Mouse (Mus musculus) CH12.LX (cell line): ENCODE data around the gene Sox18. TPM values are rescaled to one million over a fixed set of nuclear protein-coding genes. Genes with fewer than 3 reads are reported as not detected.

Experiments
- DNase-seq: peaks from one replicate; pipeline ENCODE4 v3.0.0-alpha.2; 2013; ENCODE audit errors: extremely low read depth
- H3K27ac ChIP-seq: 2 replicates; pipeline ENCODE4 v1.5.1; 2012; ENCODE audit warnings: low read depth, mild to moderate bottlenecking, control low read depth, moderate library complexity; ENCODE audit not compliant: insufficient read depth
- H3K27me3 ChIP-seq: replicated peaks from 2 replicates; pipeline ENCODE3; 2012; ENCODE audit warnings: inconsistent platforms
- H3K36me3 ChIP-seq, 2 experiments: replicated peaks in 1 of 2; 2 replicates each; pipeline versions ENCODE3 to v1.6.1; 2012; ENCODE audit warnings: inconsistent platforms in 1 of 2, low read length in 1 of 2, mild to moderate bottlenecking in 1 of 2, mixed read lengths in 1 of 2, moderate library complexity in 1 of 2; ENCODE audit not compliant: control insufficient read depth in 1 of 2, insufficient read depth in 1 of 2
- H3K4me1 ChIP-seq, 2 experiments: 2 replicates each; pipeline ENCODE4 v1.6.1; 2012; ENCODE audit warnings: inconsistent platforms in 1 of 2, moderate library complexity in 1 of 2; ENCODE audit not compliant: insufficient read depth in 2 of 2, control insufficient read depth in 1 of 2
- H3K4me2 ChIP-seq: 2 replicates; pipeline ENCODE4 v1.6.1; 2012; ENCODE audit warnings: low read depth, mild to moderate bottlenecking, control low read depth; ENCODE audit not compliant: poor library complexity, insufficient read depth, severe bottlenecking
- H3K4me3 ChIP-seq, 3 experiments: fragments of 150-350 bp in 1 of 3; sonication (generic) in 1 of 3; replicated peaks in 1 of 3; 2 replicates each; pipeline versions ENCODE3 to v1.5.1; 2011 to 2012; ENCODE audit warnings: low read depth in 2 of 3, low read length in 2 of 3, mild to moderate bottlenecking in 2 of 3, moderate library complexity in 2 of 3, control low read depth in 1 of 3, improper control_type of control experiment in 1 of 3, inconsistent platforms in 1 of 3, mixed read lengths in 1 of 3; ENCODE audit not compliant: poor library complexity in 1 of 3
- H3K79me2 ChIP-seq: replicated peaks from 2 replicates; pipeline ENCODE4 v1.6.1; 2012; ENCODE audit warnings: mild to moderate bottlenecking, moderate library complexity; ENCODE audit not compliant: control insufficient read depth, poor library complexity, insufficient read depth, severe bottlenecking; ENCODE audit errors: extremely low read depth
- H3K9ac ChIP-seq: 2 replicates; pipeline ENCODE4 v1.6.1; 2012; ENCODE audit warnings: low read depth, mild to moderate bottlenecking, control low read depth, moderate library complexity; ENCODE audit not compliant: insufficient read depth
- H3K9me3 ChIP-seq: replicated peaks from 2 replicates; pipeline ENCODE3; 2012; ENCODE audit warnings: low read length, inconsistent platforms, mixed read lengths
- BHLHE40 ChIP-seq: IDR thresholded peaks from 2 replicates; pipeline ENCODE4 v1.6.1; 2011; ENCODE audit warnings: mild to moderate bottlenecking, low read depth, low read length, improper control_type of control experiment
- CHD1 ChIP-seq: IDR thresholded peaks from 2 replicates; pipeline ENCODE4 v1.6.1; 2012; ENCODE audit warnings: low read depth, low read length, improper control_type of control experiment, inconsistent platforms
- CHD2 ChIP-seq: IDR thresholded peaks from 2 replicates; pipeline ENCODE4 v1.6.1; 2011; ENCODE audit warnings: low read length, improper control_type of control experiment
- CTCF ChIP-seq, 2 experiments: IDR thresholded peaks in 1 of 2; conservative IDR thresholded peaks in 1 of 2; 2 replicates each; pipeline ENCODE4 v1.5.1; 2011 to 2012; ENCODE audit warnings: low read depth in 2 of 2, low read length in 2 of 2, improper control_type of control experiment in 1 of 2, inconsistent platforms in 1 of 2, mild to moderate bottlenecking in 1 of 2, moderate library complexity in 1 of 2
- ELF1 ChIP-seq: IDR thresholded peaks from 2 replicates; pipeline ENCODE4 v1.6.1; 2014; ENCODE audit warnings: low read depth, mild to moderate bottlenecking, inconsistent platforms, low read length, improper control_type of control experiment
- EP300 ChIP-seq: IDR thresholded peaks from 2 replicates; pipeline ENCODE4 v1.6.1; 2011; ENCODE audit warnings: low read length, improper control_type of control experiment
- ETS1 ChIP-seq: conservative IDR thresholded peaks from 2 replicates; pipeline ENCODE4 v1.6.1; 2012; ENCODE audit warnings: low read depth, mild to moderate bottlenecking, inconsistent platforms, low read length, improper control_type of control experiment, moderate library complexity
- GABPA ChIP-seq: IDR thresholded peaks from 2 replicates; pipeline ENCODE4 v1.6.1; 2012; ENCODE audit warnings: low read depth, low read length, improper control_type of control experiment, inconsistent platforms; ENCODE audit not compliant: insufficient replicate concordance
- HCFC1 ChIP-seq: IDR thresholded peaks from 2 replicates; pipeline ENCODE4 v1.6.1; 2012; ENCODE audit warnings: low read depth, mild to moderate bottlenecking, inconsistent platforms, low read length, improper control_type of control experiment
- IRF4 ChIP-seq: IDR thresholded peaks from 2 replicates; pipeline ENCODE4 v1.6.1; 2014; ENCODE audit warnings: low read depth, mild to moderate bottlenecking, inconsistent platforms, low read length, improper control_type of control experiment
- JUN ChIP-seq: IDR thresholded peaks from 2 replicates; pipeline ENCODE4 v1.6.1; 2011; ENCODE audit warnings: low read depth, mild to moderate bottlenecking, low read length, improper control_type of control experiment, moderate library complexity; ENCODE audit not compliant: insufficient read depth
- JUND ChIP-seq: conservative IDR thresholded peaks from 2 replicates; pipeline ENCODE4 v1.6.1; 2011; ENCODE audit warnings: low read depth, low read length, improper control_type of control experiment
- KAT2A ChIP-seq: IDR thresholded peaks from 2 replicates; pipeline ENCODE4 v1.6.1; 2012; ENCODE audit warnings: low read length, improper control_type of control experiment, inconsistent platforms; ENCODE audit not compliant: insufficient replicate concordance
- MAFK ChIP-seq: IDR thresholded peaks from 2 replicates; pipeline ENCODE4 v1.6.1; 2011; ENCODE audit warnings: low read length, improper control_type of control experiment; ENCODE audit not compliant: insufficient replicate concordance
- MAX ChIP-seq: IDR thresholded peaks from 2 replicates; pipeline ENCODE4 v1.6.1; 2011; ENCODE audit warnings: low read length, improper control_type of control experiment
- MAZ ChIP-seq: IDR thresholded peaks from 2 replicates; pipeline ENCODE4 v1.6.1; 2012; ENCODE audit warnings: low read depth, mild to moderate bottlenecking, inconsistent platforms, low read length, improper control_type of control experiment, moderate library complexity
- MEF2A ChIP-seq: IDR thresholded peaks from 2 replicates; pipeline ENCODE4 v1.6.1; 2014; ENCODE audit warnings: low read depth, mild to moderate bottlenecking, inconsistent platforms, low read length, improper control_type of control experiment, borderline replicate concordance
- MYC ChIP-seq: IDR thresholded peaks from 2 replicates; pipeline ENCODE4 v1.6.1; 2011; ENCODE audit warnings: low read depth, mild to moderate bottlenecking, improper control_type of control experiment, low read length
- NELFE ChIP-seq: IDR thresholded peaks from 2 replicates; pipeline ENCODE4 v1.6.1; 2011; ENCODE audit warnings: low read depth, low read length, improper control_type of control experiment
- PAX5 ChIP-seq: IDR thresholded peaks from 2 replicates; pipeline ENCODE4 v1.6.1; 2012; ENCODE audit warnings: low read length, inconsistent platforms, mixed read lengths
- POLR2A ChIP-seq: IDR thresholded peaks from 2 replicates; pipeline ENCODE4 v1.6.1; 2011; ENCODE audit warnings: low read depth, mild to moderate bottlenecking, improper control_type of control experiment, low read length
- RAD21 ChIP-seq: IDR thresholded peaks from 2 replicates; pipeline ENCODE4 v1.6.1; 2011; ENCODE audit warnings: low read depth, mild to moderate bottlenecking, low read length, improper control_type of control experiment, moderate library complexity
- RCOR1 ChIP-seq: conservative IDR thresholded peaks from 2 replicates; pipeline ENCODE4 v1.6.1; 2012; ENCODE audit warnings: low read depth, mild to moderate bottlenecking, inconsistent platforms, low read length, improper control_type of control experiment
- SIN3A ChIP-seq: IDR thresholded peaks from 2 replicates; pipeline ENCODE4 v1.6.1; 2012; ENCODE audit warnings: low read length, improper control_type of control experiment, inconsistent platforms
- SMC3 ChIP-seq: IDR thresholded peaks from 2 replicates; pipeline ENCODE4 v1.6.1; 2011; ENCODE audit warnings: low read depth, low read length, improper control_type of control experiment
- TBP ChIP-seq: conservative IDR thresholded peaks from 2 replicates; pipeline ENCODE4 v1.6.1; 2011; ENCODE audit warnings: low read depth, low read length, improper control_type of control experiment
- UBTF ChIP-seq: IDR thresholded peaks from 2 replicates; pipeline ENCODE4 v1.6.1; 2012; ENCODE audit warnings: low read depth, mild to moderate bottlenecking, inconsistent platforms, low read length, improper control_type of control experiment, moderate library complexity
- USF1 ChIP-seq: IDR thresholded peaks from 2 replicates; pipeline ENCODE4 v1.6.1; 2014; ENCODE audit warnings: low read depth, mild to moderate bottlenecking, inconsistent platforms, low read length, improper control_type of control experiment
- USF2 ChIP-seq: conservative IDR thresholded peaks from 2 replicates; pipeline ENCODE4 v1.6.1; 2011; ENCODE audit warnings: low read depth, low read length, improper control_type of control experiment
- ZC3H11A ChIP-seq: IDR thresholded peaks from 2 replicates; pipeline ENCODE4 v1.6.1; 2012; ENCODE audit warnings: low read depth, mild to moderate bottlenecking, inconsistent platforms, low read length, improper control_type of control experiment
- ZKSCAN1 ChIP-seq: IDR thresholded peaks from 2 replicates; pipeline ENCODE4 v1.6.1; 2012; ENCODE audit warnings: low read depth, inconsistent platforms, low read length, improper control_type of control experiment, borderline replicate concordance
- ZMIZ1 ChIP-seq: IDR thresholded peaks from 2 replicates; pipeline ENCODE4 v1.6.1; 2012; ENCODE audit warnings: low read depth, mild to moderate bottlenecking, inconsistent platforms, low read length, improper control_type of control experiment
- dilution Hi-C: fragments of 300-500 bp; cut with MboI; formaldehyde crosslinking; loops from 2 replicates; pipeline ENCODE4 v1.14.3; 2020; ENCODE audit warnings: low sequenced_read_pairs; ENCODE audit not compliant: extremely low pct_unique_long_range_greater_than_20kb, extremely low pct_ligation_motif_present
- in situ Hi-C: fragments of 300-500 bp; cut with MboI; formaldehyde crosslinking; loops from 3 replicates; pipeline ENCODE4 v1.14.3; 2019; ENCODE audit warnings: low sequenced_read_pairs, low pct_ligation_motif_present, low pct_unique_long_range_greater_than_20kb, mixed read lengths
- polyA plus RNA-seq: library from polyadenylated mRNA; unstranded; fragments of >175 nt; gene quantifications from 2 replicates; pipeline ENCODE4 v1.2.1, GENCODE M21; 2012; ENCODE audit warnings: low read depth; ENCODE audit not compliant: insufficient read length
- total RNA-seq, 2 experiments: library from RNA; depleted of rRNA; stranded (reverse); fragments of 300-350 nt in 1 of 2; fragments of >200 nt in 1 of 2; gene quantifications; 2 replicates each; pipeline ENCODE4 v1.2.3; 2012 to 2014

The Sox18 gene
- total and polyA plus RNA-seq, 3 experiments: not detected

- peak; percentile 22; the same call in 1 of the 2 replicates for TF ChIP-seq CHD2
- TF ChIP-seq USF1: peak; percentile 55
- TF ChIP-seq NELFE: peak; percentile 83
- no peak for TF ChIP-seq ZC3H11A
- TF ChIP-seq MAFK: no peak
- peak; percentile 79 for TF ChIP-seq MAX
- TF ChIP-seq MAZ: no peak; the same call in 1 of the 2 replicates
- peak; percentile 83 for TF ChIP-seq BHLHE40
- TF ChIP-seq RCOR1: no peak
- peak; percentile 60; the same call in 1 of the 2 replicates for TF ChIP-seq KAT2A
- TF ChIP-seq POLR2A: peak; percentile 84
- peak; percentile 4; the same call in 1 of the 2 replicates for TF ChIP-seq ZMIZ1
- TF ChIP-seq TBP: 0 out of 2 replicates have a peak, but pooled peaks have one; percentile 6
- TF ChIP-seq EP300: no peak
- TF ChIP-seq MYC: peak; percentile 79; the same call in 1 of the 2 replicates
- no peak; the same call in 1 of the 2 replicates for TF ChIP-seq ETS1
- TF ChIP-seq, all 38 proteins: peak for 21
Measured at GRCm38 (mm10) chr2:181679951-181680715, 8.7 kb upstream of the Sox18 start, which contains the start of gene Tcea2 (continued).

GRCm38 (mm10) chr2:181678780-181679179 lies 7.3 kb upstream of the Sox18 start:
- H3K27me3 ChIP-seq: peaks cover 5% of the 10 kb centered on the region
- TF ChIP-seq EP300: no peak
- TF ChIP-seq UBTF: no peak
- peak; percentile 89 for TF ChIP-seq MYC
- no peak; the same call in 1 of the 2 replicates for TF ChIP-seq SIN3A
- TF ChIP-seq USF1: no peak
- no peak for TF ChIP-seq JUN
- TF ChIP-seq IRF4: peak; percentile 64; the same call in 1 of the 2 replicates
- TF ChIP-seq CTCF (conservative IDR thresholded peaks at IDR 0.05 in 1 of 2, IDR thresholded peaks at IDR 0.05 in 1 of 2; ENCODE audit: low read depth in 2 of 2, low read length in 2 of 2): peak; percentile 83 to 100
- TF ChIP-seq GABPA: no peak
- TF ChIP-seq HCFC1: peak; percentile 49
- TF ChIP-seq JUND: peak; percentile 55; the same call in 1 of the 2 replicates
- TF ChIP-seq ELF1: peak; percentile 43; the same call in 1 of the 2 replicates
- no peak for TF ChIP-seq CHD2
- no peak for TF ChIP-seq KAT2A
- TF ChIP-seq SMC3: peak; percentile 80
- peak; percentile 52; the same call in 1 of the 2 replicates for TF ChIP-seq ZMIZ1
- peak; percentile 100 for TF ChIP-seq RAD21
- TF ChIP-seq MAX: no peak; the same call in 1 of the 2 replicates
- no peak for TF ChIP-seq MAFK
- TF ChIP-seq MEF2A: peak; percentile 48; the same call in 1 of the 2 replicates
- no peak for TF ChIP-seq TBP
- no peak for TF ChIP-seq ZKSCAN1
- no peak for TF ChIP-seq USF2
- no peak for TF ChIP-seq PAX5
- TF ChIP-seq NELFE: peak; percentile 85; the same call in 1 of the 2 replicates
- TF ChIP-seq RCOR1: no peak
- no peak for TF ChIP-seq CHD1
- 0 out of 2 replicates have a peak, but pooled peaks have one; percentile 18 for TF ChIP-seq BHLHE40
- TF ChIP-seq MAZ: peak; percentile 61; the same call in 1 of the 2 replicates

More at GRCm38 (mm10) chr2:181678780-181679179, 7.3 kb upstream of the Sox18 start:
- Histone ChIP-seq H3K9me3 (no peaks in the 10 kb centered on the region), H3K36me3 (peaks cover 0 to 2% of the 10 kb centered on the region in 2 experiments), H3K79me2 (no peaks in the 10 kb centered on the region), H3K4me1 (peaks cover 21 to 46% of the 10 kb centered on the region in 2 experiments), H3K4me2 (no peak overlapping the region), H3K27ac (no peak overlapping the region), H3K4me3 (no peak overlapping the region), H3K9ac (no peak overlapping the region)
- in situ Hi-C loops (loop anchor here (5.0 kb wide), 1 partner anchor 36 kb away; no protein-coding TSS in a partner anchor), dilution Hi-C loops (no loop called here)
- DNase-seq: peak; percentile 87
